Mouse (Mus musculus) bone marrow macrophage, adult 2 months (primary cell): ENCODE data around the gene Tpst1.

Source experiments
- CTCF ChIP-seq: IDR thresholded peaks from 2 replicates; pipeline ENCODE4 v1.5.1; 2012; ENCODE audit warnings: low read depth, mild to moderate bottlenecking, low read length, moderate library complexity
- POLR2A ChIP-seq: IDR thresholded peaks from 2 replicates; pipeline ENCODE4 v1.6.1; 2012; ENCODE audit warnings: mild to moderate bottlenecking, low read depth, low read length, borderline replicate concordance

- TF ChIP-seq POLR2A = no peak
- no peak for TF ChIP-seq CTCF
Measured at GRCm38 (mm10) chr5:130088008-130088407, 14.9 kb downstream of the Tpst1 start.
